Mouse (Mus musculus) CD4-positive, CD25-positive, alpha-beta regulatory T cell, adult 4 months (primary cell): ENCODE measurements around the gene Ltb. TPM values are rescaled to one million over a fixed set of nuclear protein-coding genes. Genes with fewer than 3 reads are reported as not detected.
A peak's percentile ranks its signal among the peaks of the same experiment; 100 is the strongest.

ENCODE experiments used
- ATAC-seq: one replicate; pipeline ENCODE4 v1.8.0; 2017
- polyA plus RNA-seq, 2 experiments: library from polyadenylated mRNA; unstranded; fragments of 100-300 nt; shearing (Covaris generic); gene quantifications; one replicate each; pipeline ENCODE4 v1.2.1; 2017

Ltb gene
- polyA plus RNA-seq, 2 experiments from 2014 or later: 154 to 344 TPM

GRCm38 (mm10) chr17:35165451-35166155, 28.6 kb upstream of the Ltb start:
- peak; percentile 1 for ATAC-seq

GRCm38 (mm10) chr17:35166352-35167035, 27.7 kb upstream of the Ltb start:
- no peak for ATAC-seq

DNA sequence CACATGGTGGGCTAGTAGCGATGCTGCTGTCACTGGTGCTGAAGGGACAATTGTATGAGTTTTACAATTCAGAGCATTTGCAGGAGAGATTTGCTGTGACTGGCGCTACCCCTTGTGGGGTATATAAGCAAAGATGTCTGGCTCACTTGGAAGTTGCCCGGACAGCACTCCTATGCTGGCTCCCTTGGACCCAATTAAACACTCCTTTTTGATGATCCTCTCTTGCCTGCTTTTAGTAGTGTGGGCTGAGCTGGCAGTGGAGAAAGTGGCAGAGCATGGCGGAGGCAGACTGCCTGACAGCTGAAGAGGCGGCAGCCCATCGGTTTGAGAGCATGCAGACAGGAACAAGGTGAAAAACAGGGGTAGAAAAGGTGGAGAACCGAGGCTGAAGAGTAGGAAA, 26.4 kb upstream of the Ltb start:
- no peak for ATAC-seq

GRCm38 (mm10) chr17:35168541-35169207, 25.6 kb upstream of the Ltb start:
- no peak for ATAC-seq

- ATAC-seq: peak; percentile 48
Observed at GRCm38 (mm10) chr17:35172445-35173234, 21.6 kb upstream of the Ltb start.

GRCm38 (mm10) chr17:35173329-35173728, 20.9 kb upstream of the Ltb start:
- ATAC-seq: peak; percentile 75

DNA sequence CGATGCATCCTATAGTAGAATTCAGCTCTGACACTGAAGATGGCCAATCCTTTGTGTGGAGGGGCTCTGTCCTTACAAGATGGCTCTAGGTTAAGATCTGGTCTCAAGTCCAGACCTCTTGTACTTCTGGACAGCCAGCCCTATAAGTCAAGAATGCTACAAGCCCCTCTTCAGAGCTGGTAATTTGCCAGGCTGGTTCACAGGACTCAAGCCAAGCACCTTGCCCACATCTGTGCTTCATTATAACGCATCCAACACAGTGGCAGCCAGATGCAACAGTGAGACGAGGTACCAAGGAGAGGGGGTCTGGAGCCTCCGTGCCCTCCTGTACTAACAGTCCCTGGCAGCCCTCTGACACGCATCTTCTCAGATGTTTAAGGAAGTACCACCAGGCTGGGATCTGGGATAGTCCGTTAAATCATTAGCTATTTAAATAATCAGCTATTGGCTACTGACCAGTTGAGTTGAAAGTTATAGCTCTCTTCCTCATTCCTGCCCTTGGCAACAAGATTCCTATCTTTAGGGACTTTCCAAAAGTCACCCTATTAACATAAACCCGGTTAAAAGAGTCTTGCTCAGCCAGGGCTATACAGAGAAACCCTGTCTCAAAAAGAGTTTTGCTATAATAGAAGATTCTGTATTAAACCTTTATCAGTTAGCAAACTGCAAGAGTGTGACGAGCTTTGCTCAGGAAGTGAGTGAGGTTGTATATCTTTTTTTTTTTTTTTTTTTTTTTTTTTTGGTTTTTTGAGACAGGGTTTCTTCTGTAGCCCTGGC, 19.9 kb upstream of the Ltb start:
- peak; percentile 67 for ATAC-seq

GRCm38 (mm10) chr17:35175382-35175781, 18.9 kb upstream of the Ltb start:
- no peak for ATAC-seq

GRCm38 (mm10) chr17:35175968-35176367, 18.3 kb upstream of the Ltb start, which contains the start of gene Aif1:
TSS of gene Aif1 (minus strand) at chr17:35176068.
- no peak for ATAC-seq

GRCm38 (mm10) chr17:35178528-35178927, 15.7 kb upstream of the Ltb start:
- peak; percentile 48 for ATAC-seq

DNA sequence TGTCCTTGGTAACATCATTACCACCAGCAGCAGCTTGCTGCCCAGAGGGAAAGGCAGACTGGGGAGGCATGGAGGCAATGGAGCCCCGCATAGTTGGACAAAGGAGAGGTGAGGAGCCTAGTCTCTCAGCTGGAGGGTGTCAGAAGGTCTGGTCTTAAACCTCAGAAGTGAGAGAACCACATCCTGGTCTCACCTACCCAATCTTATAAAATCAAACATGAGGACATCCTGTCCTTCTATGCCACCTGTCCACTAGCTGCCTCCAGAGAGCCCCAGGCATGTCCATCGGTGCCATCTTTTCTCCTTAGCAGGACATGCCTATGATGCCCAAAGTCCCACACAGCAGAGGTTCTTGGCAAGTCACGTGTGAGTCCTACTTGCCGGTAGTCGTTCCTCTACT, 14.1 kb upstream of the Ltb start:
- ATAC-seq: peak; percentile 76

DNA sequence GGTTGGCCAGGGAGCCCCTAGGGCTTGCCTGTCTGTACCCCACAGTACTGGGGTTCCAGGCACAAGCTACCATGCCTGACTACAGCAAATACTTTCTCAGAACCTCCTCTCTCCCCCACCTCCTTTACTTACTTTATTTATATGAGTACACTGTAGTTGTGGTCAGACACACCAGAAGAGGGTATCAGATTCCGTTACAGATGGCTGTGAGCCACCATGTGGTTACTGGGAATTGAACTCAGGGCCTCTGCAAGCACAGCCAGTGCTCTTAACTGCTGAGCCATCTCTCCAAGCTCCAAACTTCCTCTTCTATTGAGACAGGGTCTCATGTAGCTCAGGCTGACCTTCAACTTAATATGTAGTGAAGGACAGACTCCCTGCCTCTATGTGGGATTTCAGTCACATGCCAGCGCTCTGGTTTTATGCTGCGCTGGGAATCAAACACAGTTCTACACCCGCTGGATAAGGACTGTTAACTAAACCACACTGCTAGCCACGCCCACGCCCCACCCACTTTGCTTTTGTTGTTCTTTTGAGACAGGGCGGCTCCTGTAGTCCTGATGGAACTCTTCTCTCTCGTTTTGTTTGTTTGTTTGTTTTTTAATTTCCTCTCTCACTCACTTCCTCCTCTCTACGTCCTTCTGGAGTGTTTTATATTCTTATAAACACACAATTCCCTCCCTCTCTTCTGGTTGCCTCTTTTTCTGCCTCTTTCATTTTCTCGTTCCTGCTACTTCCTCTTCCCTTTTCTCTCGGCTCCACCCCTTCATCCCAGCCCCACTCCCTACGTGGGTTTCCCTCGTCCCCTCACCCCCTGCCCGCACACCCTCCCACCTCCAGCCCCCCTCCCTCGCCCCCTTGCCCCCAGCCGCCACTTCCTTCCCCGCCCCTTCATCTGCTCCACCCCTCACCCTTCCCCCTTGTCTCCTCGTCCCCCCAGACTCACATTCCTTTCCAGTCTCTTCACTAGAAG, 8.3 kb upstream of the Ltb start:
- ATAC-seq: peak; percentile 50

- ATAC-seq: peak; percentile 39
Observed at GRCm38 (mm10) chr17:35186681-35187080, 7.6 kb upstream of the Ltb start.

DNA sequence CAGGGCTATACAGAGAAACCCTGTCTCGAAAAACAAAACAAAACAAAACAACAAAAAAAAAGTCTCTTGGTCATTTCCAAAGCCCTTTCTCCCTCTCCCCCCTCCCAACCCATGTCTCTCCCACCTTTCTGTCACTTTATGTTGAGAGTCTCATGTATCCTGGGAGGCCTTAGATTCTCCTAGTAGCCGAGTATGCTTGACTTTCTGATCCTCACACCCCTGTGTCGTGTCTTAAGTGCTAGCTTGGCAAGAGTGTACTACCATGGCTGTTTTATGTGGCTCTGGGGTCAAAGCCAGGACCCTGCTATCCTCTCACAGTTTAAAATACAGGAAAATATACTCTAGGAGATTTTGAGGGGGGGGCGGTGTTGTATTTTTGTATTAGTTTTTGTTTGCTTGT, 6.9 kb upstream of the Ltb start:
- no peak for ATAC-seq

DNA sequence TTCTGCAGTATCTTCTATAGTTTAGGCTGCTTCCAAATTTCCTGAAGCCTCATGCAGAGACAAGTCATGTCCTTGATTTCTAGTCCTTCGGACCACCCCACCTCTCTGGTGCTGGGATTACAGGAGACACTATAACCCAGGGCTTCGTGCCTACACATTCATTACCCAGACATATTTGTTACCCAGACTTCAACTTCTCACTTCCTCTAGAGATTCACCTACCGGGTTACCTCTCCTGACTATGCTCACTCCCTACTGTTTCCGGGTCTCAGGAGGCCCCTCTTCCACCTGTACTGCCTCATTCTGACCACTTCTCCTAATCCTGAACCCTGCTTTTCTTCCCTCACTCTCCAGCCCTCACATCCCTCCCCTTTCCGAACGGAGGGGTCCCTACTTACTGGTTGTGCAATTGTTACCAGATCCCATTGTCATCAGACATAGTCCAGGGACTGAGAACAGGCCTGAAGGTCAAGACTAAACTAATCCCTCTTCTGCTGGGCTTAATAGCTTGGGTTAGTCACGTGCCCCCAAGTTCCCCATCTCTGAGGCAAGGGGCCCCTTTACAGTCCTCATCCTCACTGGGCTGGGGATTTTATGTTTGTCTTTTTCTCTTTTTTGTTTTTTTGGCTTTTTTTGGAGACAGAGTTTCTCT, 6.2 kb upstream of the Ltb start, which contains the start of gene Lst1:
Gene Lst1, minus strand, starts transcription at position 481 of the 652 bp plus-strand sequence.
- no peak for ATAC-seq

GRCm38 (mm10) chr17:35189186-35189585, 5.1 kb upstream of the Ltb start:
- no peak for ATAC-seq

DNA sequence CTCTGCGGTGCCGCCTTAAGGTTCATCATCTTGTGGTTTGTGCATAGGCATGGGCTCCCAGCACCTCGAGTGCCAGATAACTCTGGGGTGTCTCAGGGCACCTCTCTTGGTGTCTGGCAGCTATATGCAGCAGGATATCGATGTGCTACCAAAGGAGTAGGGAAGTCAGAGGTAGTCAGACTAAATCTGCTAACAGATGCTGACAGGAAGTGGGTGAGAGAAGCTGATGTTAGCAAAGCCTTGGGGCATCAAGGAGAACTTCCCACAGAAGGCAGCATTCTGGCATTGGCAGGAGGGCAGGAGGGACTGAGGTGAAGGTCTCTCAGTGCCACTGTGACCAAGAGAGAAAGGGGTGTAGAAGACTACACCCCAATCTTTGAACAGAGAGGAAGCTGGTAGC, 4.1 kb upstream of the Ltb start:
- ATAC-seq: peak; percentile 66

- no peak for ATAC-seq
Observed at GRCm38 (mm10) chr17:35191723-35192122, 2.5 kb upstream of the Ltb start.

DNA sequence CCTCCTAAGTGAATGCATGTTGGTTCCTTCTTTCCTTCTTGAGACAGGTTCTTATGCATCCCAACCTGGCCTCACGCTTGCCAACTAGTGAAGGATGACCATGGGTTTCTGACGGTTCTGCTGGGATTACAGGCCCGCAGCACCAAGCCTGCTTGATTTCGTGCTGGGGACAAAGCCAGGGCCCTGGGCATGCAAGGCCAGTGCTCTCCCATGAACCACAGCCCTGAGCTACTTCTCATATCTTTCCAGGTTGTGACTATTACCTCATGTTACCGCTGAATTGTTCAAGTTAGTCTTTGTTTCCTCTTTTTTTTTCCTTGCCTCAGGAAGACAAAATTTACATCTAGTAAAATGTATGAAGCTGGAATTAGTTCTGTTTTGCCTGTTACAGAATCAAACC, 1.3 kb upstream of the Ltb start:
- ATAC-seq: no peak
